Mouse (Mus musculus) retina, adult 2 months (tissue): ENCODE results near the gene Kremen1.

Source experiments
- DNase-seq: peaks from one replicate; pipeline ENCODE4 v3.0.0-alpha.2; 2012; ENCODE audit warnings: low read depth, low spot score

Gene Kremen1

DNA sequence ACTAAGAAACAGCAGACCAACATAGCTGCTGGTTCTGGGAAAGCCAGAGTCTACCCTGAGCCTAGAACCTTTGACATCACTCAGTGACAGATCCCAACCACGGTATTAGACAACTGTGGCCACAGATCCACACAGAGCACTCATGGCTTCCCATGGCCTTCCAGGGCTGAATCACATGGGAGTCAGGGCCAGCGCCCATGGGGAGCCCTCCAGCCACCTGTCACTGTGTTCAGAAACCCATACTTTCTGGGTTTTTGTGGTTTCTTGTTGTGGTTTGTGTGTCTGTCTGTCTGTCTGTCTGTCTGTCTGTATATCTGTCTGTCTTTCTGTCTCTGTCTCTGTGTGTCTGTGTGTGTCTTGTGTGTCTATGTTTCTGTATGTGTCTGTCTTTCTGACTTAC lies 85.5 kb downstream of the Kremen1 start:
- no peak for DNase-seq

DNA sequence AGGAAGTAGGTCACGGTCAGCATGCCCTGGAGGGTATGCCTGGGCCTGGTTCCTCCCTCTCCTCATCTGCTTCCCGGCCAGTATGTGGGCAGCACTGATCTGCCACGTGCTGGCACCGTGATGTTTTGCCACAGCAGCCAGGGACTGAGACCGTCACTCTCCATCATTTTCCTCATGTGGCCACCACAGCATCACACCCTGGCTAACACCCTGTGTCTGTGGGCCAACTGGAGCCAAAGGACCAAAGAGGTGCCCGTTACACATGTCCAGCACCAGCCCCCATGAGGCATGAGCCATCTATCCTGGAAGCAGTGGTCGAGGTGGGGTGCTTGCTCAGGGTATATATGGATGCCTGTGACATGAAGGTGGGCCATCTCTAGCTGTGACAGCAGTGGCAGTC lies 86.2 kb downstream of the Kremen1 start:
- no peak for DNase-seq

DNA sequence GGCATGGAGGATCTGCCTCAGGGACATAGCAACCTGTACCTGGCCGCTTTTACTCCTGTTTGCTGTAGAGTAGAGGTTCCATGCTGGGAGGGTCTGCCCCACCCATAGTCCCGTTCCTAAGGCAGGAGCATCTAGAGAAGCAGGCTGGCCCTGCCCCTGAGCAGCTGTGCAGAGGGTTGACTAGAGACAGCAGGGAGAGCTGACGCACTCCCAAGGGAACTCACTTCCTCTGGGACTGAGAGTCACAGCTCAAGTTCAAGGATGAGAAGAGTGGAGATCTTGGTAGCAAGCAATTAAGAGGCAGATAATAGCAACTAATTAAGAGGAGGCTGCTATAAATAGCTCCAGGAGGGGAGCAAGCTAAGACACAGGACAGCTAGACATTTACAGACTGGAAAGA lies 88.5 kb downstream of the Kremen1 start:
- DNase-seq: no peak

DNA sequence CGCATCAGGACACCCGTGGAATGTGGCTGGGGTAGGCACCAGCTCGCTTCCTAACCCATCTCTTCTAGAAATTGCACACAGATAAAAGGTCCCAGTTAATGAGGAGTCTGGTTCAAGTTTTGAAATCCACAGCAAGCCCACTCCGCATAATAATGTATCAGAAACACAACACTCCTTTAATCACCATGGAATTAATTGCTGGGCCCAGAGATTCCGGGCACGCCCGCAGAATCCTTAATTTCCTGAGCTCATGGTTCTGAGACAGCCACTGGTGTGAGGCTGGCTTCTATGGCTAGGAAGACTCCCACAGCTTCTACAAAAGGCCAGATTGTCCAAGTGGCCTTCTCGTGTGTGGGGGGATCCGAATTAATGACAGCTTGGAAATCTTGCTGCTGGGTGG lies 94.0 kb downstream of the Kremen1 start:
- no peak for DNase-seq

DNA sequence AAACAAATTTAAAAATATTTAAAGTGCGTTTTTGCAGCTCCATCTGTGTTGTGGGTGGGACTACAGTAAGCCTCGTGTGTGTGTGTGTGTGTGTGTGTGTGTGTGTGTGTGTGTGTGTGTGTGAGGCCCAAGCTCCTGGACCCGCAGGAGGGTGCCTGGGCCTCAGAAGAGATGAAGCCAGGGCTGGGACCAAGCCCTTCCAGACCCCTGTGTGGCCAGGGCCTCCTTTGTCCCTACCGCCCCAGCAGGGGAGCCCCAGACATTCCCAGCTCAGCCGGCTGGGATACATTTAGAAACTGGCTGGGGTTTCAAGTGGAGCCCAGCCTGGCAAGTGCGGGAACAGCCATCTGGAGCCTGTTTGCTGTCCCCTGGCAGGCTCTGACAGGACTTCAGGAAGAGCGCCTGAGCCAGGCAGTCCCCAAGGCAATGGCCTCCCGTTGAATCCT lies 95.9 kb downstream of the Kremen1 start:
- DNase-seq: no peak

DNA sequence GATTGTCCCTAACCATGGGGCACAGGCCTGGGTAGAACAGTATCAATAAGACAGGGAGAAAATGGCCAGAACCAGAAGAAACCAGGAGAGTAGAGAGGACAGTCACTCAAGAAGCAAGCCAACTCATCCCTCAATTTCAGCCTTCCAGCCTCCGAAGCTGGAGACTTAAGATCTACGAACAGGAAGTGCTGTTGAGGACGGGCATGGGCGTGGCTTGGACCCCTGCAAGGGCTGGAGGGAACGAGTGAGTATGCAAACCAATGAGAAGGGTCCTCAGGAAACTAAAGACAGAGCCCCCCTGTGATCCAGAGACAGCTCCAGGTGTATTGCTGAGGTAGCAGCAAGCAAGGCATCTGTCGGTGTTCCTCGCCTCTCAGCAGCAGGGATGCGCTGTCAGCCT lies 97.0 kb downstream of the Kremen1 start:
- DNase-seq: no peak

DNA sequence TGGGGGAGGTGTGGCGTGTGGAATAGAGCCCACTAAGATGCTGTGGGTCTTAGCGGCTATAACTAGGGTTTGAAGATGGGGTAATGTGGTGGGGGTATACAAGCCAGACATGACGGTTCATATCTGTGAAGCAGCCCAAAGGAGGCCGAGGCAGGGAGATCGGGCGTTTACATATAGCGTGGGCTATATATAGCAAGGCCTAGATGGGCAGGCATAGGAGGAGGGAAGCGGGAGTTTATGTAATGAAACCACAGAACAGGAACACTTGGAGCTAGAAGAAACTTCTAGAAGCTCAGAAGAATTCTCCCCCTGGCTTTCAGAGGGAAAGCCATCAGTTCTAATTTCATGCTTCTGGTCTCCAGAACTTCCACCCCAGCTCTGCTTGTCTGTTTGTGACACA lies 97.9 kb downstream of the Kremen1 start:
- DNase-seq: no peak

DNA sequence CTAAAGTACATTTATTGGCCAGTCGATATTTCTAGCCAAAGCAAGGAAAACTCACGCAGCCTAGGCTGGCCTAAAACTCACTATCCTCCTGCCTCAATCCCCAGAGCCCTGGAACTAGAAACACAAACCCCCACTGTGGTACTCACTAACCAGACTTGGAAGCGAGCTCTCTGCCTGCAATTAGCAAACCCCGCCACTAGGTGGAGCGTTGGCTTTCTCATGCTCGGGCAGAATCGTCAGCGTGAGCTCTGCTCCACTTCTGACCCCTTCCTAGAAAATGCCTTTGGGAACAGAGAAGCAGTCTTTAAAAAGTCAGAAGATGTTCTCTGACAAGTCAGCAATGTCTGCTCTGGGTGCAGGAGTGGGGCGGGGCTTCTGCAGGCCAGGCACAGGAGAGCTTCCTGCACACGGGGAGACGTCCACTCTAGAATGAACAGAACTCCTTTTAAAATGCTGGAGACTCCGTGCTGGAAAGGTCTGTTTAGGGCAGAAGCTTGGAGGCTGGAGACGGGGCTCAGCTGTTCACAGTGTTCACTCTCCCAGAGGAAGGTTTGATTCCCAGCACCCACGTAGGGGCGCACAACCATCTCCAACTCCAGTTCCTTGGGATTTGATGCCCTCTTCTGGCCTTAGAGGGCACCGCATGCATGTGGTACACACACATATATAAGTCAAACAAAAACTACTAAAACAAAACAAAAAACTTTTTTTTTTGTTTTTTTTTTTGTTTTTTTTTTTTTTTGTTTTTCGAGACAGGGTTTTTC lies 100.5 kb downstream of the Kremen1 start:
- peak; percentile 16 for DNase-seq

DNA sequence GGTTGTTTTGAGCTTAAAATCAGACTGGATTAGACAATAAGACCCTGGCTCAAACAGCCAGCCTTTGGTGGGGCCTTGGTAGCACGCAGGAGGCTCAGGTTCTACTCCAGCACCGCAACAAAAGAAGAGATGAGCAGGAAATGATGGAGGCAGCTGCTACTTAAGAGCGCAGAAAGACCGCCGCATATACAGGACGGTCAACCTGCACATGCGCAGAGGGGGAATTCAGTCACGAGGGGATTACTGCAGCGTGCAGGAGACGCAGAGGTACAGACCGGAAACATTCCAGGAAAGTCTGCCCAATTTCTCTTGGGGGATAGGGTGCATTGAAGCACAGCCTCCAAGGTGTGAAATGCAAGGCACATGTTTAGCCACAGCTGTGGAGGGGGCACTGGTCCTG lies 103.3 kb downstream of the Kremen1 start:
- DNase-seq: no peak

DNA sequence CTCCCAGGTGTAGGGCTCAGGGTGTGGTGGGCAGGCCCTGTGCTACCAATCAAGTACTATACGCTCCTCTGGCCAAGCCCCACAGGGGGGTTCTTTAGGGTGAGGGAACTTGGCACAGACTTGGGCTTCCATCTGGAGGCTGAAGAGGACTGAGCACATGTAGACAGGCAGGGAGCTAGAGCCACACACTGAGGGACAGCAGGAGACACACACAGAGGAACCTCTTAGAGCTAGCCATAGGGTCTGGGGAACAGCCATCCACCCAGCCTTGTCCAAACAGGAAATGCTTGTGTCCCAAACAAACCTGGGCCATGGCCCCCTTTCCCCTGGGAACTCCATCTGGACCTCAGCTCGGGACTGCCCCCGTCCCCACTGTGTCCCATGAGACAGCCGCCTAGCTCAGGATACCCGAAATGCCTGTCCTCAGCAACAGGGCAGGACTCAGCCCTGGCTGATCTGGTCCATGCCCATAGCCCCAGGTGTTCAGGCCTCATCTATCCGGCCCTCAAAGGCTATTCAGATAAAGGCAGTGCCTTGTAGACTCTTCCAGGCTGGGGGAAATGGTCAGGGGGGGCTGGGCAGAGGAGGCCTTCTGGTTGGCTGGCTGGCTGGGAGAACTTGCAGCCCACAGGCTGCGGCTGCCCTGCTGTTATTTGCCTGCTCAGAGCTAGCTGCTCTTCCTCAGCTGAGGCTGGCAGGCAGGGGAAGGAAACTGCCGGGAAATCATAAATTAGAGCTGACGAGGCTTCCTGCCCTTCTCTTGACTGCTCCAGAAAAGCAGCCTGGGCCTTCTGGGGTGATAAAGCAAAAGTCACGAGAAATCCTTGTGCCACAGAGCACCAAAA lies 106.2 kb downstream of the Kremen1 start:
- DNase-seq: no peak

DNA sequence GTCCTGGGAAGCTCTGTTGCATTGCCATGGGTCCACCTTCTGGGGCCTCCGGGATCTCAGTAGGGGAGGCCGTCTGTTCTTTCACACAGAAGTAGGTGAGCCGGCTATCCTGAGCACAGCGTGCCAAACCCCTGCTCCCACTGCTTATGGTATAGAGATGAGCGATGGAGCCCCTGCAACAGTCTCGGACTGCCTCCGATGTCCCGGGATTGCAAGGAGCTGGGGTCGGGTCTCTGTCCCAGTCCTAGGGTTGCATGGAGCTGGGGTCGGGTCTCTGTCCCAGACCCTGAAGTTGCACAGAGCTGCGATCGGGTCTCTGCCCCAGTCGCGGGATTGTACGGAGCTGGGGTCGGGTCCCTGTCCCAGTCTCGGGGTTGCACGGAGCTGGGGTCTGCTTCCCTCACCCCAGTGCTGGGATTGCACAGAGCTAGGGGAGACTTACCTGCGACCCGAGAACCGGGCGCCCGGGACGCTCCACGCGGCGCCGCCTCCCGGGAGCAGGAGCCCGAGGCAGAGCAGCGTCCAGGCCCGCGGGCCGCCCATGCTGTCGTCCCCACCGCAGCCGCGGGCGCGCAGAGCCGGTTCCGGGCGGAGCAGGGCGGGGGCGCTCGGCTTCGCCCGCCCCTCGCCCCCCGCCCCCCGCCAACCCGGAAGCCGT lies 109.5 kb downstream of the Kremen1 start, which contains the start of gene Emid1:
Gene Emid1, minus strand, starts transcription at position 578 of the 658 bp plus-strand sequence.
- no peak for DNase-seq

DNA sequence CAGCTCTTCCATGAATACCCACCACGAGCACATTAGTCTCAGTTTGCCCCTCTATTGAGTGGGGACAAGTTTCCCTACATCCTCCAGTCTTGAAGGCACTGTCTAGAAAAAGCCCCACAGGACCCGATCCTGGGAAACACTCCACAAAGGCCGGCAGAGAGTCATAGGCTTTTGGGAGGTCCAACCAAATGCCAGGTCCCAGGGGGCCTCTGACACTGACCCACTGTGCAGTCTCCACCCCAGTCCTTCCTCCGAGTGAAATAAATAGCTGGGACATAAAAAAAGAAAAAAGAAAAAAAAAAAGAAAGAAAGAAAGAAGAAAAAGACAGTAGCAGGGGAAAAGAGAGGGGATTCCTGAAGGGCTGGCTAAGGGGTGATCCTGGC lies 110.1 kb downstream of the Kremen1 start:
- no peak for DNase-seq

DNA sequence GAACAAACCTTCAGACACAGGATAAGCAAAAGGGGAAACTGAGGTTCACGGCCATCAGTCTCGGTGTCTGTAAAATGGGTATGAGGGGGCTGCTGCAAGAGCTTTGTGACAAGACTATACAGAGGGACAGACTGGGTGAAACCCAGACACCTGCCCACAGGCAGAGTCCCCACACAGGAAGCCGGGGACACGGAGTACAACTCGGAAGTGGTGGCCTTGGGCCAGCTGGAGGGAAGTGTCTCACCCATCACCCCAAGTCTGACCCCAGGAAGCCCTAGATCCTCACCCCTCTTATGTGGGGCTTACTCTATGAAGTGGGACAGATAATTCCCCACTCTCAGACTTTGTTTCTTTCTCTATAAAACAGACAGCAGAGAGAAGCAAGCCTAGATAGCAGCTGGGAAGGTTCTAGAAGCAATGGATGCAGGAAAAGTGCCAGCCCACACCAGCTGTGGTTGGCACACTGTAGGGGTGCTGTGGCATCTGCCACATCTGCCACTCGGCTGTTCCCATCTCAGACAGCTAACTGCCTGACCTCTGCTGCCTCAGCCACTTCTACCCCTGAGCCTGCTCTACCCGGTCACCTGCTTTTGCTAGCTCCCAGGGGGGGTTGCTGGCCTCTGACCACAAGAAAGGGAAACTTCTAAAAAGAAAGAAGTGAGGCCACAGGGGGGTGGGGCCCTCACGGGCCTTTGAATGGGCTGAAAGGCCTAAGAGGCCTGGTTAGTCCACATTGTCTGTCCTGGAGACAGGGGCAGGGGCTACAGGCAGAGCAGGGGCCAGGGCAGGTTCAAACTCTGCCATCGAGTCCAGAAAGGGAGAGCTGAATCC lies 110.7 kb downstream of the Kremen1 start:
- no peak for DNase-seq

DNA sequence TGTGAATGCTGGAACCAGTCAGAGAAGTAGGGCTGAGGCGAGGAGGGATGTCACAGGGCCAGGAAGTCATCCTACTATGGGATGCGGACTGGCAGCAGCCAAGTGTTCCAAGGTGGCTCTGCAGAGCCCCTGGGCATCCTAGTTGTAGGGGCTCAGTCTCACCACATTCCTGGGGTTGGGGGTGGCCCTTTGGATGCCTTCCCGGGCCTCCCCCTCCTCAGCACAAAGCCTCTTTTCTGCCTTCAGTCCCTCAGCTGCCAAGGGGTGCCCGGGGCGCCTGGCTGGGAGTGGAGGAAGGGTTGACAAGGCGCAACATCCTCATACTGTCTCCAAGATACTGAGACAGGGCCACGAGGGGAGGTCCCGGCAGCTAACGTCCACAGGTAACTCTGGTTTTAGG lies 111.4 kb downstream of the Kremen1 start:
- no peak for DNase-seq

DNA sequence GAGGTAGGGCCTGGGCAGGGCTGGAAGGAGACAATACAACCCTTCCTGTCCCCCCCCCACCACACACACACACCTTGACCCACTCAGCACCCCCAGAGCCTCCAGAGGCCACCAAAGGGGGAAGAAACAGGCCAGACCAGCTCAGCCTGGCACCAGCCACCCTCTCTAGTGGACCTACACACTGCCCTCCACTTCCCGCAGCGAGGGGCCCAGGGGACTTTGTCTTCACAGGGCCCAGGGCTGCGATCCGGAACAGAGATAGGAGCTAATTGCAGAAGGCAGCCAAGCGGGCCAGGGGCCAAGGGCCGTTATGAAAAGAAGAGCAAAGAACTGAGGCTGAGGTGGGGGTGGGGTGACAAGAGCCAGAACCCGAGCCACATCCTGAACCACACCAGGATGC lies 112.1 kb downstream of the Kremen1 start:
- no peak for DNase-seq

DNA sequence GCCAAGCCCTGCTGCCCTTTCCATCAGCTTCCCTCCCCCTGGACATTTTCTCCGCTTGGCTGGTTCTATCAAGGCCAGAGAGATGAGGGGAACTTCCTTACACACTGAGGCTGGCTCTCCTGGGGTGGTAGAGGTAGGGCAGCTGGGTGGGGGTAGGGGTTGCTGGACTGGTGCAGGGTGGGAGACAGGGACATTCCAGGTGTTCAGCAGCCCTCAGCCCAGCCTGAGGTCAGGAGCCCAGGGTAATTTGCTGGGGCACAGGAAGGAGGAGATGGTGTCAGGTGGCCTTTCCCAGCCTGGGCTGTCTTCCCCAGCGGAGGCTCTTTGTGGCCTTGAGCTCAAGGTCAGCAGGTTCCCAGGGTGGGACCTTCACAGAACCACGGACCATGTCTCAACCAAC lies 115.8 kb downstream of the Kremen1 start:
- DNase-seq: no peak

DNA sequence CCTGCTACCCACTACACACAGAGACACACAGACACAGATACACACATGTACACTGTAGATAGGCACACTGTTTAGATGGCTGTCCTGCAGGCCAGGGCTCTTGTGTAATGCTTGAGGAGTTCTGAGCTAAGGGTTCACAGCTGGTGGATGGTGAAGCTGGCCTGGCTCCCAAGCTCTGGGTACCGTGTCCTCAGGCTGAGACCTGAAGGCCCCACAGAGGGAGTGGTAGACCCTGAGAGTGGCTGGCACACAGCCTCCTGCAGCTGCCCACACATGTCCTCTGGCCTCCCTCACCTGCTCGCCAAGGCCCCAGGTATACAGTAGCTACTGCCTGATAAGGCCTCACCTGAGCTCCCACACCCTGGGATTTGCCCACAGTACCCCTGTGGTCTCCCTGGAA lies 119.4 kb downstream of the Kremen1 start:
- DNase-seq: no peak
